Mouse (Mus musculus) stomach, embryonic 16.5 days (tissue): ENCODE measurements around the gene Haus8. TPM values are rescaled to one million over a fixed set of nuclear protein-coding genes. Genes with fewer than 3 reads are reported as not detected.
"Not testable (repeated sequence)": the region's sequence is repeated elsewhere in the genome, so short reads cannot be mapped to it uniquely, and the experiment has no call there.

Experiments
- ATAC-seq: fragments of 200-750 bp; cut with Nextera tagmentation; 2 replicates; pipeline ENCODE4 v1.8.0; 2017; ENCODE audit warnings: moderate number of reproducible peaks, moderate TSS enrichment; ENCODE audit not compliant: insufficient read depth, low FRiP score
- H3K27ac ChIP-seq: fragments of 300-500 bp; sonication (generic); 2 replicates; pipeline ENCODE4 v1.5.1; 2014; ENCODE audit warnings: low read length
- H3K27me3 ChIP-seq: fragments of 300-500 bp; sonication (generic); 2 replicates; pipeline ENCODE4 v1.6.1; 2014; ENCODE audit warnings: low read length, control low read depth, mixed read lengths; ENCODE audit not compliant: control insufficient read depth, insufficient read depth
- H3K36me3 ChIP-seq: fragments of 300-500 bp; sonication (generic); 2 replicates; pipeline ENCODE4 v1.6.1; 2014; ENCODE audit warnings: low read length; ENCODE audit not compliant: control insufficient read depth, insufficient read depth
- H3K4me1 ChIP-seq: fragments of 300-500 bp; sonication (generic); 2 replicates; pipeline ENCODE4 v1.6.1; 2014; ENCODE audit warnings: low read length, control low read depth, mixed read lengths; ENCODE audit not compliant: control insufficient read depth, insufficient read depth
- H3K4me2 ChIP-seq: fragments of 300-500 bp; sonication (generic); 2 replicates; pipeline ENCODE4 v1.6.1; 2014; ENCODE audit warnings: low read depth, low read length, mixed read lengths
- H3K4me3 ChIP-seq: fragments of 300-500 bp; sonication (generic); replicated peaks from 2 replicates; pipeline ENCODE4 v1.5.1; 2014; ENCODE audit warnings: mild to moderate bottlenecking, low read length
- H3K9ac ChIP-seq: fragments of 300-500 bp; sonication (generic); 2 replicates; pipeline ENCODE4 v1.6.1; 2014; ENCODE audit warnings: low read length
- H3K9me3 ChIP-seq: fragments of 300-500 bp; sonication (generic); replicated peaks from 2 replicates; pipeline ENCODE4 v1.6.1; 2016; ENCODE audit warnings: low read length, control low read depth; ENCODE audit not compliant: control insufficient read depth
- WGBS: fragments of 180-500 bp; shearing (Covaris S2); extraction: QIAGEN DNeasy Blood & Tissue Kit; methylation state at CpG from one replicate; pipeline ENCODE4 v1.1.7; 2014; 5-methylcytosine and 5-hydroxymethylcytosine counted together
- polyA plus RNA-seq: library from polyadenylated mRNA; unstranded; fragments of >200 nt; fragmentation: Nextera tagmentation; extraction: Ambion mirVana; gene quantifications from 2 replicates; pipeline ENCODE4 v1.2.1, GENCODE M21; 2015

Haus8 gene
- polyA plus RNA-seq, 1 experiment from 2014 or later, result 46.4 TPM

DNA sequence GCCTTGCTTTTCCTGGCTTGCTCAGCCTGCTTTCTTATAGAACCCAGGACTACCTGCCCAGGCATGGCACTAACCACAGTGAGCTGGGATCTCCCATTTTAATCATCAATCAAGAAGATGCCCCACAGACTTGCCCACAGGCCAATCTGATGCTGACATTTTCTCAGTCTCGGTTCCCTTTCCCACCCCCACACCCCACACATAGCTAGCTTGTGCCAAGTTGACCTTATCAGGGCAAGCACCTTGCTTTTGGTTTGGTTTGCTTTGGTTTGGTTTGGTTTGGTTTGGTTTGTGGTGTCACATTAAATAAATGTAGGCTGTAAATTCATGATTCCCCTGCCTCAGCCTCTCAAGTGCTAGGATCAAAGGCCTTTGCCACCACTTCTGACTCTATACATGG is 34.6 kb upstream of the Haus8 start:
- Histone ChIP-seq H3K4me1 (peaks cover 5% of the 10 kb centered on the region; the same call in 1 of the 2 replicates), H3K9me3 (no peaks in the 10 kb centered on the region), H3K27me3 (no peaks in the 10 kb centered on the region), H3K9ac (no peak overlapping the region), H3K4me3 (no peak overlapping the region), H3K36me3 (no peaks in the 10 kb centered on the region), H3K27ac (no peak overlapping the region), H3K4me2 (no peak overlapping the region)
- no peak for ATAC-seq
- 75% methylated on average over 1 of the region's 1 CpGs for WGBS

DNA sequence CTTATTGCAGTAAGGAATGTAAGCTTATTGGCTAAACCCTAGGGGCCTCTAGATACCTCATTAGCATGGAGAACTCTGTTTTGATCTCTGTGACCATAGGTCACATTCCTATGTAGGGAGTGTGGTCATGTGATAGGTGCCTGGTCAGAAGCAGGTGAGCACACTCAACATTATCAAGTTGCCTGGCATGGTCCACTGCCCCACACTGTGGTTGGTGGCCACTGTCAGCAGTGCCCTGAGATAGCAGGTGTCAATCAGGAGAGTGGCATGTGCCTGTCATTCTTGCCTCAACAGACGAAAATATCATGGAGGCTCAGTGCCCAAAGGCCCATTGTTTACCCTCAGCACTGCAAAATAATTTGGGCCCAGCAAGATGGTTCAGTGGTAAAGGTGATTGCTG is 33.3 kb upstream of the Haus8 start:
- 0 out of 2 replicates have a peak, but pooled peaks have one; percentile 13 for ATAC-seq

DNA sequence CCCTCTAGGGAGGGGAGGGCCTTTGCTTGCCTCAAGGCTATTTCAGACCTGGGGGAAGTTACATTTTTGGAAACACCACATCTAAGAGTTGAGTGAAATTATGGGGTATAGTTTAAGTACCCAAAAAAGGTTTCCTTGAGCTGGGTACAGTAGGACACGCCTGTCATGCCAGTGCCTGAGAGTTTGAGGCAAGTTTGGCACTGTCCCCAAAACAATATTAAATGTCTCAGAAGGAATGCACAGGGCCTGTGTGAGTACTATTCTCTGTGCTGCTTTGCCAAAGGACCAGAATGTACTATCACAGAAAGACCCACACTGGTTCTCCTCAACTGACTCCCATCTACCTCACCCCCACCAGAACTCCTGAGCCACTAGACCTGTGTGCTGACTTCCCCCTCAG is 30.9 kb upstream of the Haus8 start:
- Histone ChIP-seq H3K27ac (no peak overlapping the region), H3K27me3 (no peaks in the 10 kb centered on the region), H3K4me1 (no peaks in the 10 kb centered on the region), H3K36me3 (no peaks in the 10 kb centered on the region), H3K9me3 (no peaks in the 10 kb centered on the region), H3K9ac (no peak overlapping the region), H3K4me2 (no peak overlapping the region), H3K4me3 (no peak overlapping the region)
- ATAC-seq, result no peak
- 86% methylated on average over 1 of the region's 1 CpGs for WGBS

More for the DNA sequence above, 33.3 kb upstream of the Haus8 start:
- H3K4me1 ChIP-seq, result no peaks in the 10 kb centered on the region
- no peaks in the 10 kb centered on the region for H3K36me3 ChIP-seq
- no peak overlapping the region for H3K4me3 ChIP-seq
- no peaks in the 10 kb centered on the region for H3K27me3 ChIP-seq
- no peak overlapping the region for H3K4me2 ChIP-seq
- 55% methylated on average over 1 of the region's 1 CpGs for WGBS
- H3K9ac ChIP-seq, result no peak overlapping the region
- H3K9me3 ChIP-seq, result no peaks in the 10 kb centered on the region
- no peak overlapping the region for H3K27ac ChIP-seq

- Histone ChIP-seq H3K4me3 (no peak overlapping the region), H3K4me1 (no peaks in the 10 kb centered on the region), H3K36me3 (no peaks in the 10 kb centered on the region), H3K27ac (no peak overlapping the region), H3K27me3 (no peaks in the 10 kb centered on the region), H3K9me3 (no peaks in the 10 kb centered on the region), H3K4me2 (no peak overlapping the region), H3K9ac (no peak overlapping the region)
- no peak for ATAC-seq
- WGBS, result 93% methylated on average over 1 of the region's 1 CpGs
Observed at GRCm38 (mm10) chr8:71302788-71303187, 30.1 kb upstream of the Haus8 start.

GRCm38 (mm10) chr8:71299716-71300115 is 27.0 kb upstream of the Haus8 start:
- Histone ChIP-seq H3K27me3 (no peaks in the 10 kb centered on the region), H3K9ac (no peak overlapping the region), H3K27ac (no peak overlapping the region), H3K4me1 (no peaks in the 10 kb centered on the region), H3K36me3 (peaks cover 6% of the 10 kb centered on the region), H3K9me3 (no peaks in the 10 kb centered on the region), H3K4me3 (no peak overlapping the region), H3K4me2 (no peak overlapping the region)
- WGBS, result 89% methylated on average over 3 of the region's 3 CpGs
- no peak for ATAC-seq

- Histone ChIP-seq H3K4me1 (no peaks in the 10 kb centered on the region), H3K4me3 (no peak overlapping the region), H3K9me3 (no peaks in the 10 kb centered on the region), H3K4me2 (no peak overlapping the region), H3K36me3 (peaks cover 6% of the 10 kb centered on the region), H3K27me3 (no peaks in the 10 kb centered on the region), H3K27ac (no peak overlapping the region), H3K9ac (no peak overlapping the region)
- 94% methylated on average over 1 of the region's 1 CpGs for WGBS
- no peak for ATAC-seq
Observed at GRCm38 (mm10) chr8:71297439-71297838, 24.7 kb upstream of the Haus8 start.

DNA sequence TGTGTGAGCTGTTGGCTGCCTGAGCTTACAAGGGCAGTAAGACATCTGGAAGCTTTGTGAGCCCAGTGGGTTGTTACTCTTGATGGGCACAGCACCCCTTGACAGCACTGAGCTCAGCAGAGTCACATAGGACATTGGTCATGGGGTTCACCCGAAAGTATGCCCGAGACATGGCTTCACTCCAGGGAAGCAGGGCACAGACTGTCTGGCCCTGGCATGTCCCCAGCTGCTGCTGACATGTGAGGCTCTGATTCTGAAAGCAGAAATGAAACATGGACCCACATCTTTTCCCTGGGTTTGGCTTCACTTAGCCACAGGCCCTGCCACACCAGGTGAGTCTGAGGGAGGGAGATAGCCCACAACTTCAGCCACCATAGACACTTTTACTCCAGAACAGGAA is 24.1 kb upstream of the Haus8 start:
- H3K27ac ChIP-seq, result peak overlapping the region; percentile 37
- H3K4me3 ChIP-seq, result no peak overlapping the region
- no peak overlapping the region for H3K4me2 ChIP-seq
- 91% methylated on average over 2 of the region's 2 CpGs for WGBS
- no peak overlapping the region for H3K9ac ChIP-seq
- no peaks in the 10 kb centered on the region for H3K27me3 ChIP-seq
- no peaks in the 10 kb centered on the region for H3K9me3 ChIP-seq
- no peak for ATAC-seq
- peaks cover 6% of the 10 kb centered on the region for H3K36me3 ChIP-seq
- H3K4me1 ChIP-seq, result no peaks in the 10 kb centered on the region

GRCm38 (mm10) chr8:71296188-71296621 is 23.5 kb upstream of the Haus8 start:
- WGBS, result 89% methylated on average over 2 of the region's 2 CpGs
- H3K9ac ChIP-seq, result no peak overlapping the region

DNA sequence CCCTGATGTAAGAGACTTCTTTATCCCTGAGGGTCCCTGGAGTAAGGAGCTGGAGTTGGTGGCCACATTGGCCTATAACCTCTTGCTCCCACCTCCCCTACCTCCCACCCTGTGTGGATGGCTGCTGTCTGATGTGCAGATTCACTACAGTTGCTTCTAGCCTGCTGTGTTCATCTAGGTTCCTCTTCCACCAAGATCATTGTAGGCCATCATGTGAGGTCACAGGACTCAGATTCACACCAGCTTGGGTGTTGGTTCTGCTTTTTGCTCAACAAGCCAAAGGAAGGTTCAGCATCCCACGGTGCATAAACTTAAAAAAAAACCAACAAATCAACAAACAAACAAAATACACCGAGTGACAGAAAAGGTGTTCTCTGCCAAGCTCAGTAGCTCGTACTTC is 21.2 kb upstream of the Haus8 start:
- H3K4me1 ChIP-seq, H3K27me3 ChIP-seq, H3K9me3 ChIP-seq, H3K4me2 ChIP-seq, ATAC-seq, H3K4me3 ChIP-seq, H3K27ac ChIP-seq, H3K9ac ChIP-seq: not testable (repeated sequence)
- H3K36me3 ChIP-seq, result peaks cover 14% of the 10 kb centered on the region
- 91% methylated on average over 3 of the region's 3 CpGs for WGBS

More at GRCm38 (mm10) chr8:71296188-71296621, 23.5 kb upstream of the Haus8 start:
- Histone ChIP-seq H3K9me3 (no peaks in the 10 kb centered on the region), H3K27me3 (no peaks in the 10 kb centered on the region), H3K4me2 (no peak overlapping the region), H3K4me3 (no peak overlapping the region), H3K27ac (peak overlapping the region; percentile 37; the same call in 1 of the 2 replicates), H3K36me3 (peaks cover 9% of the 10 kb centered on the region), H3K4me1 (no peaks in the 10 kb centered on the region)
- ATAC-seq, result no peak

DNA sequence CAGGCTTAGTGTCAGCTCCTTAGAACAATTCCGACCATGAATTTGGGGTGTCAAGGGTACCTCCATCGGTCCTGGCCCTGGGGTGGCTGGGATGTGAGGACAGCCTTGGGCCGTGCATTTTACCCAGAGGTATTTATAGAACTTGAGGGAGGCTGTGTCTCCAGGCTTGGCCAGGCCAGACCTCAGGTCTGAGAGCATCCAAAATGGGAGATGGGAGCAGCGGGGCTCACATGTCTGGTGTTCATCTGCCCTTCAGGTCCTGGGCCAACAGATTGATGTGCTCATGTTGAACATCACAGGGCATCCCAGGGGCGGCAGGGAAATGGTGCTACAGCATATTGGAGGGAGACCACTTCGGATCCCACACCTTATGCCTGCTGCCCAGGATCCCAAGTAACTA is 18.6 kb upstream of the Haus8 start:
- no peak overlapping the region for H3K27ac ChIP-seq
- H3K9me3 ChIP-seq, result no peaks in the 10 kb centered on the region
- ATAC-seq, result no peak
- peaks cover 10% of the 10 kb centered on the region for H3K36me3 ChIP-seq
- no peak overlapping the region for H3K9ac ChIP-seq
- no peak overlapping the region for H3K4me2 ChIP-seq
- no peaks in the 10 kb centered on the region for H3K27me3 ChIP-seq
- no peaks in the 10 kb centered on the region for H3K4me1 ChIP-seq
- H3K4me3 ChIP-seq, result no peak overlapping the region
- 94% methylated on average over 6 of the region's 6 CpGs for WGBS
